Mouse (Mus musculus) liver, embryonic 14.5 days (tissue): ENCODE results near the gene Qrich1. TPM values are rescaled to one million over a fixed set of nuclear protein-coding genes. Genes with fewer than 3 reads are reported as not detected.

ENCODE experiments used
- ATAC-seq: fragments of 200-750 bp; cut with Nextera tagmentation; 2 replicates; pipeline ENCODE4 v1.8.0; 2017; ENCODE audit warnings: moderate number of reproducible peaks, mild to moderate bottlenecking, moderate library complexity; ENCODE audit not compliant: insufficient read depth
- DNase-seq, 3 experiments: peaks; one replicate each; pipeline ENCODE4 v3.0.0-alpha.2; 2012 to 2013; ENCODE audit warnings: low read depth in 3 of 3, low spot score in 3 of 3
- H3K27ac ChIP-seq: fragments of 300-500 bp; sonication (generic); 2 replicates; pipeline ENCODE4 v1.5.1; 2014; ENCODE audit warnings: moderate library complexity, mild to moderate bottlenecking, control low read depth, inconsistent platforms
- H3K27me3 ChIP-seq: fragments of 300-500 bp; sonication (generic); 2 replicates; pipeline ENCODE4 v1.6.1; 2014; ENCODE audit warnings: mild to moderate bottlenecking, low read length, moderate library complexity; ENCODE audit not compliant: control insufficient read depth, insufficient read depth
- H3K36me3 ChIP-seq: fragments of 300-500 bp; sonication (generic); replicated peaks from 2 replicates; pipeline ENCODE4 v1.6.1; 2014; ENCODE audit warnings: low read depth; ENCODE audit not compliant: control insufficient read depth, insufficient read depth
- H3K4me1 ChIP-seq, 2 experiments: fragments of 200-500 bp in 1 of 2; fragments of 300-500 bp in 1 of 2; sonication (generic) in 1 of 2; replicated peaks; 2 replicates each; pipeline ENCODE4 v1.6.1; 2012 to 2014; ENCODE audit warnings: antibody characterized with exemption in 1 of 2, inconsistent platforms in 1 of 2, low read length in 1 of 2; ENCODE audit not compliant: control insufficient read depth in 2 of 2, insufficient read depth in 2 of 2
- H3K4me2 ChIP-seq: fragments of 300-500 bp; sonication (generic); 2 replicates; pipeline ENCODE4 v1.6.1; 2014; ENCODE audit warnings: low read depth, mild to moderate bottlenecking, control low read depth, moderate library complexity
- H3K4me3 ChIP-seq, 2 experiments: fragments of 200-500 bp in 1 of 2; fragments of 300-500 bp in 1 of 2; sonication (generic) in 1 of 2; 2 replicates each; pipeline ENCODE4 v1.5.1; 2012 to 2014; ENCODE audit warnings: low read depth in 2 of 2, low read length in 2 of 2, mild to moderate bottlenecking in 2 of 2, control low read depth in 1 of 2, inconsistent platforms in 1 of 2, moderate library complexity in 1 of 2; ENCODE audit not compliant: insufficient read depth in 1 of 2
- H3K9ac ChIP-seq: fragments of 300-500 bp; sonication (generic); replicated peaks from 2 replicates; pipeline ENCODE4 v1.6.1; 2014; ENCODE audit warnings: mild to moderate bottlenecking, control low read depth, moderate library complexity
- H3K9me3 ChIP-seq: fragments of 300-500 bp; sonication (generic); 2 replicates; pipeline ENCODE4 v1.6.1; 2016; ENCODE audit warnings: low read length, mixed read lengths; ENCODE audit not compliant: control insufficient read depth
- CTCF ChIP-seq: IDR thresholded peaks from 2 replicates; pipeline ENCODE4 v1.5.1; 2016; ENCODE audit warnings: antibody characterized with exemption, low read depth, control low read depth
- EP300 ChIP-seq: IDR thresholded peaks from 2 replicates; pipeline ENCODE4 v1.6.1; 2016; ENCODE audit warnings: antibody characterized with exemption, low read depth
- WGBS: fragments of 180-500 bp; shearing (Covaris S2); extraction: QIAGEN DNeasy Blood & Tissue Kit; methylation state at CpG from one replicate; pipeline ENCODE4 v1.1.7; 2014; ENCODE audit not compliant: insufficient replicate concordance; 5-methylcytosine and 5-hydroxymethylcytosine counted together
- microRNA counts: library from miRNA; unstranded; fragments of <30 nt; microRNA quantifications from one replicate; lab custom pipeline; 2016
- microRNA-seq: library from miRNA; unstranded; fragments of <30 nt; microRNA quantifications from one replicate; pipeline ENCODE4, GENCODE M21; 2016
- polyA plus RNA-seq, 2 experiments: library from polyadenylated mRNA; depleted of rRNA in 1 of 2; stranded (reverse) in 1 of 2; unstranded in 1 of 2; fragments of >200 nt; fragmentation: Nextera tagmentation in 1 of 2; extraction: Ambion mirVana in 1 of 2; gene quantifications; 2 replicates each; pipeline versions ENCODE4 v1.2.1 to v1.2.3; 2012 to 2014

Qrich1 gene
- polyA plus RNA-seq, 2 experiments: 39.8 to 40.6 TPM

DNA sequence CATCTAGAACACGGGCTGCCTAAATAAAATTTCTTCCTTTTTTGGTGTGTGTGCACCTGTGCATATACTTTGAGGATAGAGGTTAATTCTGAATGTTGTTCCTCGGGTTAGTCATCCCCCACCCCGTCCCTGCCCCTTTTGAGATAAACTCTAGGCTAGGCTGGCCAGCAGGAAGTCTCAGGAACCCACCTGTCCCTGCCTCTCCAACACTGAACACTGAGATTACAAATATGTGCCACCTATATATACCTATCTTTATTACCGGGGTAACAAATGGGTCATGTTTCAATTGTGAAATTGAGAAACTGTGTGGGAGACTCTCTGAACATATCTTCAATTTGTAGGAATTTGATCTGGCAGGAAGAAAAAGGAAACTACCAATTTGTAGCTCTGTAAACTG is 92.3 kb downstream of the Qrich1 start:
- no peak overlapping the region for H3K9ac ChIP-seq
- no peak for ATAC-seq
- H3K36me3 ChIP-seq: peaks cover 81% of the 10 kb centered on the region
- no peak overlapping the region for H3K27ac ChIP-seq
- H3K4me2 ChIP-seq: no peak overlapping the region
- H3K4me3 ChIP-seq: no peak overlapping the region
- DNase-seq: no peak
- no peaks in the 10 kb centered on the region for H3K9me3 ChIP-seq
- H3K27me3 ChIP-seq: no peaks in the 10 kb centered on the region
- 61% methylated on average over 4 of the region's 4 CpGs for WGBS
- peaks cover 3 to 6% of the 10 kb centered on the region in 2 experiments; a peak in 1 of 4 replicates for H3K4me1 ChIP-seq
- TF ChIP-seq CTCF (no peak), EP300 (no peak)

MicroRNA genes within 50 kb of the gene (microRNA counts, 519-probe panel; counts per million panel counts)
- microRNA mmu-miR-191 (lab: Ali Mortazavi, UCI) (6,333 counts per million, percentile 53 among the panel's probes with 10 or more counts), microRNA mmu-miR-425 (lab: Ali Mortazavi, UCI) (5,382 counts per million, percentile 31 among the panel's probes with 10 or more counts)

Small RNA genes lying within 50 kb of the gene (microRNA-seq; reads per million reads assigned to microRNA genes)
- gene Gm24083 (not detected), gene Mir191 (not detected), gene Mir425 (7,521 reads per million, percentile 90 among the genes with 10 or more reads in this experiment)

Other genes with a start within 250 kb of the Qrich1 start
- gene Nicn1, start 226.4 kb upstream of the Qrich1 start, polyA plus RNA-seq (2012; rRNA removed): 2.8 and 2.9 TPM in 2 replicates
- gene Nicn1, start 226.4 kb upstream of the Qrich1 start, polyA plus RNA-seq (2014; fragmentation: Nextera tagmentation; extraction: Ambion mirVana): 4.3 and 6.2 TPM in 2 replicates
- 6.1 and 7.5 TPM in 2 replicates for gene Amt, start 220.0 kb upstream of the Qrich1 start, polyA plus RNA-seq (2012; rRNA removed)
- gene Amt, start 220.0 kb upstream of the Qrich1 start, polyA plus RNA-seq (2014; fragmentation: Nextera tagmentation; extraction: Ambion mirVana): 7.2 and 7.7 TPM in 2 replicates
- 62.5 and 76.4 TPM in 2 replicates for gene Rhoa, start 210.7 kb upstream of the Qrich1 start, polyA plus RNA-seq (2012; rRNA removed)
- gene Rhoa, start 210.7 kb upstream of the Qrich1 start, polyA plus RNA-seq (2014; fragmentation: Nextera tagmentation; extraction: Ambion mirVana): 130 and 133 TPM in 2 replicates
- 10.4 and 10.6 TPM in 2 replicates for gene Tcta, start 210.6 kb upstream of the Qrich1 start, polyA plus RNA-seq (2012; rRNA removed)
- gene Tcta, start 210.6 kb upstream of the Qrich1 start, polyA plus RNA-seq (2014; fragmentation: Nextera tagmentation; extraction: Ambion mirVana): 10.9 and 13.2 TPM in 2 replicates
- gene Gpx1, start 177.9 kb upstream of the Qrich1 start, polyA plus RNA-seq (2012; rRNA removed): 3,084 and 3,741 TPM in 2 replicates
- gene Gpx1, start 177.9 kb upstream of the Qrich1 start, polyA plus RNA-seq (2014; fragmentation: Nextera tagmentation; extraction: Ambion mirVana): 6,910 and 6,914 TPM in 2 replicates
- 29.2 and 38.5 TPM in 2 replicates for gene Usp4, start 169.0 kb upstream of the Qrich1 start, polyA plus RNA-seq (2012; rRNA removed)
- gene Usp4, start 169.0 kb upstream of the Qrich1 start, polyA plus RNA-seq (2014; fragmentation: Nextera tagmentation; extraction: Ambion mirVana): 59.3 and 67.6 TPM in 2 replicates
- 0.47 and 0.49 TPM in 2 replicates for gene 1700102P08Rik, start 124.0 kb upstream of the Qrich1 start, polyA plus RNA-seq (2012; rRNA removed)
- 0.45 and 0.52 TPM in 2 replicates for gene 1700102P08Rik, start 124.0 kb upstream of the Qrich1 start, polyA plus RNA-seq (2014; fragmentation: Nextera tagmentation; extraction: Ambion mirVana)
- 0.12 and 0.20 TPM in 2 replicates for gene Ccdc36, start 88.3 kb upstream of the Qrich1 start, polyA plus RNA-seq (2012; rRNA removed)
- 0.24 and 0.27 TPM in 2 replicates for gene Ccdc36, start 88.3 kb upstream of the Qrich1 start, polyA plus RNA-seq (2014; fragmentation: Nextera tagmentation; extraction: Ambion mirVana)
- not detected in 2 replicates for gene BC048562, start 80.3 kb upstream of the Qrich1 start, polyA plus RNA-seq (2012; rRNA removed)
- gene BC048562, start 80.3 kb upstream of the Qrich1 start, polyA plus RNA-seq (2014; fragmentation: Nextera tagmentation; extraction: Ambion mirVana): not detected in 2 replicates
- gene Ccdc71, start 56.3 kb upstream of the Qrich1 start, polyA plus RNA-seq (2012; rRNA removed): 8.6 and 9.7 TPM in 2 replicates
- 14.5 and 15.6 TPM in 2 replicates for gene Ccdc71, start 56.3 kb upstream of the Qrich1 start, polyA plus RNA-seq (2014; fragmentation: Nextera tagmentation; extraction: Ambion mirVana)
- gene Klhdc8b, start 55.2 kb upstream of the Qrich1 start, polyA plus RNA-seq (2012; rRNA removed): 13.1 and 16.5 TPM in 2 replicates
- gene Klhdc8b, start 55.2 kb upstream of the Qrich1 start, polyA plus RNA-seq (2014; fragmentation: Nextera tagmentation; extraction: Ambion mirVana): 6.9 and 9.5 TPM in 2 replicates
- 8.3 and 9.1 TPM in 2 replicates for gene Lamb2, start 37.1 kb upstream of the Qrich1 start, polyA plus RNA-seq (2012; rRNA removed)
- 4.3 and 5.8 TPM in 2 replicates for gene Lamb2, start 37.1 kb upstream of the Qrich1 start, polyA plus RNA-seq (2014; fragmentation: Nextera tagmentation; extraction: Ambion mirVana)
- gene Usp19, start 26.2 kb upstream of the Qrich1 start, polyA plus RNA-seq (2012; rRNA removed): 33.9 and 36.0 TPM in 2 replicates
- 17.1 and 22.5 TPM in 2 replicates for gene Usp19, start 26.2 kb upstream of the Qrich1 start, polyA plus RNA-seq (2014; fragmentation: Nextera tagmentation; extraction: Ambion mirVana)
- 88.6 and 184 TPM in 2 replicates for gene Qars, start 9.1 kb upstream of the Qrich1 start, polyA plus RNA-seq (2012; rRNA removed)
- gene Qars, start 9.1 kb upstream of the Qrich1 start, polyA plus RNA-seq (2014; fragmentation: Nextera tagmentation; extraction: Ambion mirVana): 61.3 and 65.8 TPM in 2 replicates
- 86.6 and 117 TPM in 2 replicates for gene Impdh2, start 43.5 kb downstream of the Qrich1 start, polyA plus RNA-seq (2012; rRNA removed)
- 104 and 117 TPM in 2 replicates for gene Impdh2, start 43.5 kb downstream of the Qrich1 start, polyA plus RNA-seq (2014; fragmentation: Nextera tagmentation; extraction: Ambion mirVana)
- 8.9 and 12.1 TPM in 2 replicates for gene Ndufaf3, start 50.6 kb downstream of the Qrich1 start, polyA plus RNA-seq (2012; rRNA removed)
- gene Ndufaf3, start 50.6 kb downstream of the Qrich1 start, polyA plus RNA-seq (2014; fragmentation: Nextera tagmentation; extraction: Ambion mirVana): 36.1 and 36.9 TPM in 2 replicates
- gene Dalrd3, start 53.1 kb downstream of the Qrich1 start, polyA plus RNA-seq (2012; rRNA removed): 43.8 and 48.0 TPM in 2 replicates
- 26.4 and 33.6 TPM in 2 replicates for gene Dalrd3, start 53.1 kb downstream of the Qrich1 start, polyA plus RNA-seq (2014; fragmentation: Nextera tagmentation; extraction: Ambion mirVana)
- 8.4 and 9.4 TPM in 2 replicates for gene Wdr6, start 61.9 kb downstream of the Qrich1 start, polyA plus RNA-seq (2012; rRNA removed)
- 8.4 and 11.1 TPM in 2 replicates for gene Wdr6, start 61.9 kb downstream of the Qrich1 start, polyA plus RNA-seq (2014; fragmentation: Nextera tagmentation; extraction: Ambion mirVana)
- gene P4htm, start 80.9 kb downstream of the Qrich1 start, polyA plus RNA-seq (2012; rRNA removed): 0.52 and 0.54 TPM in 2 replicates
- gene P4htm, start 80.9 kb downstream of the Qrich1 start, polyA plus RNA-seq (2014; fragmentation: Nextera tagmentation; extraction: Ambion mirVana): 0.25 and 0.67 TPM in 2 replicates
- gene Arih2, start 132.6 kb downstream of the Qrich1 start, polyA plus RNA-seq (2012; rRNA removed): 15.3 and 17.7 TPM in 2 replicates
- 18.0 and 22.0 TPM in 2 replicates for gene Arih2, start 132.6 kb downstream of the Qrich1 start, polyA plus RNA-seq (2014; fragmentation: Nextera tagmentation; extraction: Ambion mirVana)
- 5.8 and 8.6 TPM in 2 replicates for gene Slc25a20, start 145.3 kb downstream of the Qrich1 start, polyA plus RNA-seq (2012; rRNA removed)
- 12.3 and 14.0 TPM in 2 replicates for gene Slc25a20, start 145.3 kb downstream of the Qrich1 start, polyA plus RNA-seq (2014; fragmentation: Nextera tagmentation; extraction: Ambion mirVana)
- 5.0 and 6.4 TPM in 2 replicates for gene Prkar2a, start 172.5 kb downstream of the Qrich1 start, polyA plus RNA-seq (2012; rRNA removed)
- 9.9 and 10.1 TPM in 2 replicates for gene Prkar2a, start 172.5 kb downstream of the Qrich1 start, polyA plus RNA-seq (2014; fragmentation: Nextera tagmentation; extraction: Ambion mirVana)